Mouse (Mus musculus): ENCODE measurements around the gene Cfb. TPM values are rescaled to one million over a fixed set of nuclear protein-coding genes. Genes with fewer than 3 reads are reported as not detected.

Gene Cfb
- total and polyA plus RNA-seq, 3 experiments: 0.34 to 5.9 TPM; not detected in 1

- in situ Hi-C loops (cut with MboI; ENCODE audit: low pct_ligation_motif_present, low pct_unique_long_range_greater_than_20kb, low sequenced_read_pairs): no loop called here
- Histone ChIP-seq H3K9ac (ENCODE audit: insufficient read depth, low read depth) (peak overlapping the region; percentile 61), H3K4me3 (replicated peaks in 1 of 3; ENCODE audit: low read depth in 2 of 3, low read length in 2 of 3, poor library complexity in 1 of 3) (peak overlapping the region; percentile 75 to 93 (median 92)), H3K27ac (ENCODE audit: insufficient read depth, low read depth) (peak overlapping the region; percentile 47), H3K36me3 (replicated peaks in 1 of 2; ENCODE audit: control insufficient read depth in 1 of 2, insufficient read depth in 1 of 2, low read length in 1 of 2) (peaks cover 8 to 29% of the 10 kb centered on the region in 2 experiments), H3K9me3 (replicated peaks; ENCODE audit: low read length) (peaks cover 5% of the 10 kb centered on the region), H3K79me2 (replicated peaks; ENCODE audit: control insufficient read depth, extremely low read depth, insufficient read depth, poor library complexity, severe bottlenecking) (peaks cover 17% of the 10 kb centered on the region), H3K27me3 (replicated peaks) (no peaks in the 10 kb centered on the region), H3K4me2 (ENCODE audit: insufficient read depth, low read depth, poor library complexity, severe bottlenecking) (peak overlapping the region; percentile 84), H3K4me1 (ENCODE audit: control insufficient read depth in 1 of 2, insufficient read depth in 2 of 2) (peaks cover 7 to 32% of the 10 kb centered on the region in 2 experiments)
- dilution Hi-C loops (cut with MboI; ENCODE audit: extremely low pct_ligation_motif_present, extremely low pct_unique_long_range_greater_than_20kb, low sequenced_read_pairs): no loop called here
- no peak for DNase-seq (ENCODE audit: extremely low read depth)
- TF ChIP-seq POLR2AphosphoS2 (IDR thresholded peaks at IDR 0.05; ENCODE audit: low read depth, low read length) (peak; percentile 53; the same call in 1 of the 2 replicates), MYC (IDR thresholded peaks at IDR 0.05; ENCODE audit: low read depth, low read length) (0 out of 2 replicates have a peak, but pooled peaks have one; percentile 39), USF2 (conservative IDR thresholded peaks at IDR 0.05; ENCODE audit: low read depth, low read length) (no peak), MAX (IDR thresholded peaks at IDR 0.05; ENCODE audit: low read length) (0 out of 2 replicates have a peak, but pooled peaks have one; percentile 17), EP300 (IDR thresholded peaks at IDR 0.05; ENCODE audit: low read length) (no peak), NELFE (IDR thresholded peaks at IDR 0.05; ENCODE audit: low read depth, low read length) (no peak), SIN3A (IDR thresholded peaks at IDR 0.05; ENCODE audit: low read length) (peak; percentile 25)
Measured at GRCm38 (mm10) chr17:34897373-34898159, 35.2 kb upstream of the Cfb start.

DNA sequence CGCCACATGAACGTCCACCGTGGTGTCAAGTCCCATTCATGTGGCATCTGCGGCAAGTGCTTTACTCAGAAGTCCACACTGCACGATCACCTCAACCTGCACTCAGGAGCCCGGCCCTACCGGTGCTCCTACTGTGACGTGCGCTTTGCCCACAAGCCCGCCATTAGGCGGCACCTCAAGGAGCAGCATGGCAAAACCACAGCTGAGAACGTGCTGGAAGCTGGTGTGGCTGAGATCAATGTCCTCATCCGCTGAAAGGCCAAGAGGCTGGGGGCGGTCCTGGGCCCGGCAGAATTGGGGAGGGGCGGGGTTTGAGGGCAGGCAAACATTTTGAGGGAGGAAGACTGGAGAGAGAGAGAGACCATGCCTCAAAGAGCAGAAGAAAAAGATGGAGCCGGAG lies 34.0 kb upstream of the Cfb start:
- in situ Hi-C loops (cut with MboI; ENCODE audit: low pct_ligation_motif_present, low pct_unique_long_range_greater_than_20kb, low sequenced_read_pairs): no loop called here
- no peak overlapping the region for H3K4me3 ChIP-seq (replicated peaks in 1 of 3; ENCODE audit: low read depth in 2 of 3, low read length in 2 of 3, poor library complexity in 1 of 3)
- no peak overlapping the region for H3K9ac ChIP-seq (ENCODE audit: insufficient read depth, low read depth)
- peaks cover 5% of the 10 kb centered on the region for H3K9me3 ChIP-seq (replicated peaks; ENCODE audit: low read length)
- DNase-seq (ENCODE audit: extremely low read depth): no peak
- H3K27ac ChIP-seq (ENCODE audit: insufficient read depth, low read depth): no peak overlapping the region
- H3K36me3 ChIP-seq (replicated peaks in 1 of 2; ENCODE audit: control insufficient read depth in 1 of 2, insufficient read depth in 1 of 2, low read length in 1 of 2): peaks cover 2 to 19% of the 10 kb centered on the region in 2 experiments
- TF ChIP-seq CHD2 (IDR thresholded peaks at IDR 0.05; ENCODE audit: low read length) (no peak), MXI1 (IDR thresholded peaks at IDR 0.05; ENCODE audit: low read depth, low read length) (no peak), RCOR1 (conservative IDR thresholded peaks at IDR 0.05; ENCODE audit: low read depth, low read length) (no peak), TBP (conservative IDR thresholded peaks at IDR 0.05; ENCODE audit: low read depth, low read length) (no peak), ZNF384 (IDR thresholded peaks at IDR 0.05; ENCODE audit: low read depth, low read length) (no peak), BHLHE40 (IDR thresholded peaks at IDR 0.05; ENCODE audit: low read depth, low read length) (no peak), MEF2A (IDR thresholded peaks at IDR 0.05; ENCODE audit: borderline replicate concordance, low read depth, low read length) (no peak), JUND (conservative IDR thresholded peaks at IDR 0.05; ENCODE audit: low read depth, low read length) (no peak), MAZ (IDR thresholded peaks at IDR 0.05; ENCODE audit: low read depth, low read length) (no peak), MAX (IDR thresholded peaks at IDR 0.05; ENCODE audit: low read length) (no peak), EP300 (IDR thresholded peaks at IDR 0.05; ENCODE audit: low read length) (no peak), USF1 (IDR thresholded peaks at IDR 0.05; ENCODE audit: low read depth, low read length) (no peak)
- H3K4me1 ChIP-seq (ENCODE audit: control insufficient read depth in 1 of 2, insufficient read depth in 2 of 2): peaks cover 7 to 29% of the 10 kb centered on the region in 2 experiments
- H3K27me3 ChIP-seq (replicated peaks): no peaks in the 10 kb centered on the region
- dilution Hi-C loops (cut with MboI; ENCODE audit: extremely low pct_ligation_motif_present, extremely low pct_unique_long_range_greater_than_20kb, low sequenced_read_pairs): no loop called here
- H3K79me2 ChIP-seq (replicated peaks; ENCODE audit: control insufficient read depth, extremely low read depth, insufficient read depth, poor library complexity, severe bottlenecking): peaks cover 14% of the 10 kb centered on the region
- no peak overlapping the region for H3K4me2 ChIP-seq (ENCODE audit: insufficient read depth, low read depth, poor library complexity, severe bottlenecking)
